Mouse (Mus musculus): ENCODE measurements around the gene Olfr799. TPM values are rescaled to one million over a fixed set of nuclear protein-coding genes. Genes with fewer than 3 reads are reported as not detected.

Gene Olfr799
- polyA plus RNA-seq (2015; fragmentation: Nextera tagmentation; extraction: Ambion mirVana): not detected in 2 replicates

GRCm38 (mm10) chr10:129637184-129637583 lies at the start of gene Olfr799:
TSS of gene Olfr799 (plus strand) at chr10:129637484.
- Histone ChIP-seq H3K9ac (no peak within 1 kb of the TSS), H3K9me3 (no peaks in the 10 kb centered on the region; the same call in 1 of the 2 replicates), H3K36me3 (no peaks in the 10 kb centered on the region), H3K4me3 (no peak within 1 kb of the TSS), H3K27me3 (replicated peaks) (no peaks in the 10 kb centered on the region), H3K4me1 (no peaks in the 10 kb centered on the region), H3K4me2 (no peak within 1 kb of the TSS), H3K27ac (replicated peaks) (no peak within 1 kb of the TSS)
- ATAC-seq (ENCODE audit: extremely low read depth, insufficient number of reproducible peaks, low FRiP score, low TSS enrichment): no peak
- WGBS: 22% methylated on average over 1 of the region's 1 CpGs

GRCm38 (mm10) chr10:129612470-129612869 lies 24.8 kb upstream of the Olfr799 start, which contains the start of gene Olfr796:
TSS of gene Olfr796 (minus strand) at chr10:129612570.
- Histone ChIP-seq H3K27me3 (replicated peaks) (no peaks in the 10 kb centered on the region), H3K4me1 (no peaks in the 10 kb centered on the region), H3K36me3 (no peaks in the 10 kb centered on the region), H3K4me3 (no peak within 1 kb of the TSS), H3K9me3 (no peaks in the 10 kb centered on the region), H3K4me2 (no peak within 1 kb of the TSS), H3K9ac (no peak within 1 kb of the TSS), H3K27ac (replicated peaks) (no peak within 1 kb of the TSS)
- ATAC-seq (ENCODE audit: extremely low read depth, insufficient number of reproducible peaks, low FRiP score, low TSS enrichment): no peak
- 84% methylated on average over 1 of the region's 1 CpGs for WGBS

GRCm38 (mm10) chr10:129621724-129622123 lies 15.6 kb upstream of the Olfr799 start:
- Histone ChIP-seq H3K4me2 (no peak overlapping the region), H3K27me3 (replicated peaks) (no peaks in the 10 kb centered on the region), H3K9me3 (no peaks in the 10 kb centered on the region), H3K36me3 (no peaks in the 10 kb centered on the region), H3K9ac (no peak overlapping the region), H3K4me3 (no peak overlapping the region), H3K27ac (replicated peaks) (no peak overlapping the region), H3K4me1 (no peaks in the 10 kb centered on the region)
- 8% methylated on average over 1 of the region's 1 CpGs for WGBS
- no peak for ATAC-seq (ENCODE audit: extremely low read depth, insufficient number of reproducible peaks, low FRiP score, low TSS enrichment)

GRCm38 (mm10) chr10:129623251-129623650 lies 14.0 kb upstream of the Olfr799 start:
- no peaks in the 10 kb centered on the region for H3K36me3 ChIP-seq
- no peaks in the 10 kb centered on the region for H3K4me1 ChIP-seq
- H3K27me3 ChIP-seq (replicated peaks): no peaks in the 10 kb centered on the region
- no peak overlapping the region for H3K27ac ChIP-seq (replicated peaks)
- no peak overlapping the region for H3K4me2 ChIP-seq
- H3K9me3 ChIP-seq: no peaks in the 10 kb centered on the region
- H3K4me3 ChIP-seq: no peak overlapping the region
- ATAC-seq (ENCODE audit: extremely low read depth, insufficient number of reproducible peaks, low FRiP score, low TSS enrichment): no peak
- no peak overlapping the region for H3K9ac ChIP-seq

GRCm38 (mm10) chr10:129627834-129628233 lies 9.4 kb upstream of the Olfr799 start, which contains the start of gene Olfr798:
TSS of gene Olfr798 (minus strand) at chr10:129627934.
- Histone ChIP-seq H3K9me3 (no peaks in the 10 kb centered on the region), H3K4me2 (no peak within 1 kb of the TSS), H3K4me3 (no peak within 1 kb of the TSS), H3K27me3 (replicated peaks) (no peaks in the 10 kb centered on the region), H3K27ac (replicated peaks) (no peak within 1 kb of the TSS), H3K4me1 (no peaks in the 10 kb centered on the region), H3K36me3 (no peaks in the 10 kb centered on the region), H3K9ac (no peak within 1 kb of the TSS)
- WGBS: 57% methylated on average over 1 of the region's 1 CpGs
- no peak for ATAC-seq (ENCODE audit: extremely low read depth, insufficient number of reproducible peaks, low FRiP score, low TSS enrichment)

- ATAC-seq (ENCODE audit: extremely low read depth, insufficient number of reproducible peaks, low FRiP score, low TSS enrichment): no peak
- Histone ChIP-seq H3K4me1 (no peaks in the 10 kb centered on the region), H3K4me3 (no peak overlapping the region), H3K4me2 (no peak overlapping the region), H3K27me3 (replicated peaks) (no peaks in the 10 kb centered on the region), H3K36me3 (no peaks in the 10 kb centered on the region), H3K9me3 (no peaks in the 10 kb centered on the region), H3K9ac (no peak overlapping the region), H3K27ac (replicated peaks) (no peak overlapping the region)
- WGBS: 54% methylated on average over 1 of the region's 1 CpGs
Measured at GRCm38 (mm10) chr10:129651763-129652162, 14.5 kb downstream of the Olfr799 start.

GRCm38 (mm10) chr10:129657394-129657793 lies 20.1 kb downstream of the Olfr799 start, which contains the start of gene Olfr800:
TSS of gene Olfr800 (plus strand) at chr10:129657694.
- Histone ChIP-seq H3K9me3 (no peaks in the 10 kb centered on the region), H3K4me3 (no peak within 1 kb of the TSS), H3K27me3 (replicated peaks) (no peaks in the 10 kb centered on the region), H3K4me1 (no peaks in the 10 kb centered on the region), H3K36me3 (no peaks in the 10 kb centered on the region), H3K27ac (replicated peaks) (no peak within 1 kb of the TSS), H3K4me2 (no peak within 1 kb of the TSS), H3K9ac (no peak within 1 kb of the TSS)
- ATAC-seq (ENCODE audit: extremely low read depth, insufficient number of reproducible peaks, low FRiP score, low TSS enrichment): no peak

- no peaks in the 10 kb centered on the region for H3K27me3 ChIP-seq (replicated peaks)
- H3K4me1 ChIP-seq: no peaks in the 10 kb centered on the region
- no peak within 1 kb of the TSS for H3K9ac ChIP-seq
- H3K9me3 ChIP-seq: no peaks in the 10 kb centered on the region
- H3K4me2 ChIP-seq: no peak within 1 kb of the TSS
- ATAC-seq (ENCODE audit: extremely low read depth, insufficient number of reproducible peaks, low FRiP score, low TSS enrichment): no peak
- 65% methylated on average over 1 of the region's 1 CpGs for WGBS
- H3K27ac ChIP-seq (replicated peaks): no peak within 1 kb of the TSS
- no peaks in the 10 kb centered on the region for H3K36me3 ChIP-seq
- no peak within 1 kb of the TSS for H3K4me3 ChIP-seq
Measured at GRCm38 (mm10) chr10:129673765-129674164, 36.5 kb downstream of the Olfr799 start, which contains the start of gene Olfr801. TSS of gene Olfr801 (minus strand) at chr10:129673865.

GRCm38 (mm10) chr10:129688069-129688468 lies 50.8 kb downstream of the Olfr799 start, which contains the start of gene Olfr802:
TSS of gene Olfr802 (minus strand) at chr10:129688169.
- H3K4me2 ChIP-seq: no peak within 1 kb of the TSS
- 56% methylated on average over 1 of the region's 1 CpGs for WGBS
- no peak for ATAC-seq (ENCODE audit: extremely low read depth, insufficient number of reproducible peaks, low FRiP score, low TSS enrichment)
- no peak within 1 kb of the TSS for H3K4me3 ChIP-seq
- no peaks in the 10 kb centered on the region for H3K36me3 ChIP-seq
- H3K9ac ChIP-seq: no peak within 1 kb of the TSS
- no peaks in the 10 kb centered on the region for H3K4me1 ChIP-seq
- no peaks in the 10 kb centered on the region for H3K9me3 ChIP-seq
- H3K27me3 ChIP-seq (replicated peaks): no peaks in the 10 kb centered on the region
- no peak within 1 kb of the TSS for H3K27ac ChIP-seq (replicated peaks)

GRCm38 (mm10) chr10:129694186-129694585 lies 56.9 kb downstream of the Olfr799 start, which contains the start of gene Olfr803:
TSS of gene Olfr803 (minus strand) at chr10:129694286.
- no peak within 1 kb of the TSS for H3K4me2 ChIP-seq

More at GRCm38 (mm10) chr10:129694186-129694585, 56.9 kb downstream of the Olfr799 start, which contains the start of gene Olfr803:
- 64% methylated on average over 2 of the region's 2 CpGs for WGBS
- Histone ChIP-seq H3K9ac (no peak within 1 kb of the TSS), H3K27me3 (replicated peaks) (no peaks in the 10 kb centered on the region), H3K27ac (replicated peaks) (no peak within 1 kb of the TSS), H3K4me3 (no peak within 1 kb of the TSS), H3K36me3 (no peaks in the 10 kb centered on the region), H3K4me1 (no peaks in the 10 kb centered on the region), H3K9me3 (no peaks in the 10 kb centered on the region)
- no peak for ATAC-seq (ENCODE audit: extremely low read depth, insufficient number of reproducible peaks, low FRiP score, low TSS enrichment)

Measured in heart, embryonic 13.5 days (tissue).